Mouse (Mus musculus) 3T3-L1 (cell line): ENCODE data around the gene Sgo2a.
"Not testable (repeated sequence)": the region's sequence is repeated elsewhere in the genome, so short reads cannot be mapped to it uniquely, and the experiment has no call there.

Source experiments
- DNase-seq: peaks from one replicate; pipeline ENCODE4 v3.0.0-alpha.2; 2015; ENCODE audit warnings: low read depth, low spot score

Sgo2a gene

GRCm38 (mm10) chr1:58031160-58031769, 35.5 kb downstream of the Sgo2a start:
- peak; percentile 92 for DNase-seq

GRCm38 (mm10) chr1:58037306-58037705, 41.5 kb downstream of the Sgo2a start:
- not testable (repeated sequence) for DNase-seq

GRCm38 (mm10) chr1:58045076-58045475, 49.3 kb downstream of the Sgo2a start:
- no peak for DNase-seq

- DNase-seq: no peak
These were observed 49.8 kb downstream of the Sgo2a start for GRCm38 (mm10) chr1:58045546-58045945.

GRCm38 (mm10) chr1:58046721-58047290, 51.0 kb downstream of the Sgo2a start:
- no peak for DNase-seq

- DNase-seq: no peak
These were observed 53.4 kb downstream of the Sgo2a start for GRCm38 (mm10) chr1:58049126-58049525.

- no peak for DNase-seq
These were observed 59.8 kb downstream of the Sgo2a start for GRCm38 (mm10) chr1:58055598-58055997.

GRCm38 (mm10) chr1:58056074-58056807, 60.5 kb downstream of the Sgo2a start:
- no peak for DNase-seq

GRCm38 (mm10) chr1:58056939-58057338, 61.2 kb downstream of the Sgo2a start:
- DNase-seq: no peak

GRCm38 (mm10) chr1:58058846-58059245, 63.1 kb downstream of the Sgo2a start:
- no peak for DNase-seq

GRCm38 (mm10) chr1:58062131-58062530, 66.4 kb downstream of the Sgo2a start:
- DNase-seq: no peak

GRCm38 (mm10) chr1:58065151-58065550, 69.4 kb downstream of the Sgo2a start:
- DNase-seq: no peak

- no peak for DNase-seq
These were observed 69.8 kb downstream of the Sgo2a start for GRCm38 (mm10) chr1:58065606-58066005.

GRCm38 (mm10) chr1:58069181-58069580, 73.4 kb downstream of the Sgo2a start:
- no peak for DNase-seq

GRCm38 (mm10) chr1:58070091-58070490, 74.3 kb downstream of the Sgo2a start:
- DNase-seq: no peak

- DNase-seq: no peak
These were observed 75.2 kb downstream of the Sgo2a start for GRCm38 (mm10) chr1:58071006-58071405.

- no peak for DNase-seq
These were observed 75.7 kb downstream of the Sgo2a start for GRCm38 (mm10) chr1:58071509-58071908.

GRCm38 (mm10) chr1:58072416-58072815, 76.6 kb downstream of the Sgo2a start:
- no peak for DNase-seq

- DNase-seq: peak; percentile 5
These were observed 77.4 kb downstream of the Sgo2a start for GRCm38 (mm10) chr1:58072991-58073730.

GRCm38 (mm10) chr1:58074266-58074665, 78.5 kb downstream of the Sgo2a start:
- no peak for DNase-seq
